Mouse (Mus musculus) MEL (cell line): ENCODE data around the gene Pdcd4. TPM values are rescaled to one million over a fixed set of nuclear protein-coding genes. Genes with fewer than 3 reads are reported as not detected.

ENCODE experiments used
- DNase-seq: peaks from one replicate; pipeline ENCODE4 v3.0.0; 2011; ENCODE audit warnings: low read depth, low spot score
- H3K27ac ChIP-seq: 2 replicates; pipeline ENCODE4 v1.5.1; 2012; ENCODE audit warnings: low read depth, mild to moderate bottlenecking, control low read depth, low read length, moderate library complexity; ENCODE audit not compliant: control insufficient read depth
- H3K27me3 ChIP-seq, 2 experiments: fragments of 150-350 bp in 1 of 2; sonication (generic) in 1 of 2; 2 replicates each; pipeline ENCODE4 v1.6.1; 2012; ENCODE audit warnings: low read length in 2 of 2, mild to moderate bottlenecking in 2 of 2, improper control_type of control experiment in 1 of 2, moderate library complexity in 1 of 2; ENCODE audit not compliant: insufficient read depth in 2 of 2, control insufficient read depth in 1 of 2
- H3K36me3 ChIP-seq, 2 experiments: 2 replicates each; pipeline ENCODE4 v1.6.1; 2012 to 2014; ENCODE audit warnings: low read length in 2 of 2, improper control_type of control experiment in 1 of 2, inconsistent platforms in 1 of 2, mild to moderate bottlenecking in 1 of 2; ENCODE audit not compliant: insufficient read depth in 2 of 2, control insufficient read depth in 1 of 2
- H3K4me1 ChIP-seq, 2 experiments: fragments of 150-350 bp in 1 of 2; sonication (generic) in 1 of 2; 2 replicates each; pipeline ENCODE4 v1.6.1; 2012; ENCODE audit warnings: low read length in 2 of 2, improper control_type of control experiment in 1 of 2, mild to moderate bottlenecking in 1 of 2; ENCODE audit not compliant: insufficient read depth in 2 of 2, control insufficient read depth in 1 of 2
- H3K4me3 ChIP-seq, 2 experiments: fragments of 150-350 bp in 1 of 2; sonication (generic) in 1 of 2; 2 replicates each; pipeline ENCODE4 v1.5.1; 2012; ENCODE audit warnings: low read depth in 2 of 2, low read length in 2 of 2, mild to moderate bottlenecking in 2 of 2, moderate library complexity in 2 of 2, control low read depth in 1 of 2, improper control_type of control experiment in 1 of 2; ENCODE audit not compliant: control insufficient read depth in 1 of 2, insufficient read depth in 1 of 2
- H3K79me2 ChIP-seq: 2 replicates; pipeline ENCODE4 v1.6.1; 2012; ENCODE audit warnings: mild to moderate bottlenecking, low read length, moderate library complexity; ENCODE audit not compliant: control insufficient read depth, poor library complexity, insufficient read depth
- H3K9ac ChIP-seq: 2 replicates; pipeline ENCODE4 v1.6.1; 2012; ENCODE audit warnings: low read depth, mild to moderate bottlenecking, control low read depth, low read length, moderate library complexity; ENCODE audit not compliant: control insufficient read depth, poor library complexity, severe bottlenecking
- H3K9me3 ChIP-seq: fragments of 150-350 bp; sonication (generic); replicated peaks from 2 replicates; pipeline ENCODE4 v1.6.1; 2012; ENCODE audit warnings: mild to moderate bottlenecking, low read length, improper control_type of control experiment, moderate library complexity; ENCODE audit not compliant: insufficient read depth
- BHLHE40 ChIP-seq: IDR thresholded peaks from 2 replicates; pipeline ENCODE4 v1.6.1; 2012; ENCODE audit warnings: low read depth, mild to moderate bottlenecking, inconsistent platforms, low read length, improper control_type of control experiment, borderline replicate concordance
- CTCF ChIP-seq, 3 experiments: IDR thresholded peaks in 2 of 3; conservative IDR thresholded peaks in 1 of 3; 2 replicates each; pipeline ENCODE4 v1.5.1; 2011 to 2012; ENCODE audit warnings: low read length in 3 of 3, low read depth in 2 of 3, mild to moderate bottlenecking in 2 of 3, improper control_type of control experiment in 1 of 3, inconsistent platforms in 1 of 3, mixed read lengths in 1 of 3, moderate library complexity in 1 of 3; ENCODE audit not compliant: control insufficient read depth in 1 of 3, insufficient read depth in 1 of 3, poor library complexity in 1 of 3, severe bottlenecking in 1 of 3
- E2F4 ChIP-seq: IDR thresholded peaks from 2 replicates; pipeline ENCODE4 v1.6.1; 2011; ENCODE audit warnings: low read depth, low read length, improper control_type of control experiment, borderline replicate concordance
- ELF1 ChIP-seq: IDR thresholded peaks from 2 replicates; pipeline ENCODE4 v1.6.1; 2014; ENCODE audit warnings: low read depth, mild to moderate bottlenecking, inconsistent platforms, low read length, improper control_type of control experiment, moderate library complexity
- ETS1 ChIP-seq: IDR thresholded peaks from 2 replicates; pipeline ENCODE4 v1.6.1; 2012; ENCODE audit warnings: low read depth, mild to moderate bottlenecking, inconsistent platforms, low read length, improper control_type of control experiment, moderate library complexity
- GABPA ChIP-seq: IDR thresholded peaks from 2 replicates; pipeline ENCODE4 v1.6.1; 2012; ENCODE audit warnings: low read depth, mild to moderate bottlenecking, inconsistent platforms, low read length, improper control_type of control experiment, moderate library complexity
- JUND ChIP-seq: IDR thresholded peaks from 2 replicates; pipeline ENCODE4 v1.6.1; 2011; ENCODE audit warnings: low read depth, mild to moderate bottlenecking, improper control_type of control experiment, low read length
- MAZ ChIP-seq: IDR thresholded peaks from 2 replicates; pipeline ENCODE4 v1.6.1; 2012; ENCODE audit warnings: low read depth, mild to moderate bottlenecking, inconsistent platforms, low read length, improper control_type of control experiment
- MXI1 ChIP-seq: IDR thresholded peaks from 2 replicates; pipeline ENCODE4 v1.6.1; 2011; ENCODE audit warnings: mild to moderate bottlenecking, low read depth, low read length, improper control_type of control experiment
- NRF1 ChIP-seq: IDR thresholded peaks from 2 replicates; pipeline ENCODE4 v1.6.1; 2014; ENCODE audit warnings: low read depth, mild to moderate bottlenecking, inconsistent platforms, low read length, improper control_type of control experiment, moderate library complexity; ENCODE audit not compliant: poor library complexity, insufficient read depth, severe bottlenecking
- POLR2AphosphoS2 ChIP-seq: IDR thresholded peaks from 2 replicates; pipeline ENCODE4 v1.6.1; 2011; ENCODE audit warnings: low read length, improper control_type of control experiment
- POLR2AphosphoS5 ChIP-seq: IDR thresholded peaks from 2 replicates; pipeline ENCODE4 v1.6.1; 2012; ENCODE audit warnings: low read depth, borderline replicate concordance, mild to moderate bottlenecking, inconsistent platforms, low read length, moderate library complexity, mixed read lengths
- RCOR1 ChIP-seq: IDR thresholded peaks from 2 replicates; pipeline ENCODE4 v1.6.1; 2012; ENCODE audit warnings: low read depth, mild to moderate bottlenecking, inconsistent platforms, low read length, improper control_type of control experiment
- USF1 ChIP-seq: IDR thresholded peaks from 2 replicates; pipeline ENCODE4 v1.6.1; 2014; ENCODE audit warnings: low read depth, mild to moderate bottlenecking, inconsistent platforms, low read length, improper control_type of control experiment, moderate library complexity
- USF2 ChIP-seq, 2 experiments: IDR thresholded peaks; 2 replicates each; pipeline ENCODE4 v1.6.1; 2011 to 2012; ENCODE audit warnings: improper control_type of control experiment in 2 of 2, low read length in 2 of 2, borderline replicate concordance in 1 of 2, inconsistent platforms in 1 of 2, low read depth in 1 of 2, mild to moderate bottlenecking in 1 of 2; ENCODE audit not compliant: insufficient read depth in 1 of 2
- ZC3H11A ChIP-seq: IDR thresholded peaks from 2 replicates; pipeline ENCODE4 v1.6.1; 2012; ENCODE audit warnings: low read depth, mild to moderate bottlenecking, inconsistent platforms, low read length, improper control_type of control experiment
- polyA plus RNA-seq, 2 experiments: library from polyadenylated mRNA; stranded (reverse) in 1 of 2; unstranded in 1 of 2; fragments of >175 nt in 1 of 2; fragments of >200 nt in 1 of 2; gene quantifications; 2 replicates each; pipeline versions ENCODE4 v1.2.1 to v1.2.4; 2012; ENCODE audit warnings: low replicate concordance in 2 of 2, low read depth in 1 of 2; ENCODE audit not compliant: insufficient read length in 2 of 2, insufficient read depth in 1 of 2, missing spikeins in 1 of 2
- total RNA-seq: library from RNA; depleted of rRNA; stranded (reverse); fragments of 300-350 nt; gene quantifications from 2 replicates; pipeline ENCODE4 v1.2.3, GENCODE M21; 2012

Gene Pdcd4
- total and polyA plus RNA-seq, 3 experiments, result 30.0 to 37.6 TPM; not detected in 1

- no peaks in the 10 kb centered on the region for H3K27me3 ChIP-seq
- DNase-seq, result no peak
- H3K4me1 ChIP-seq, result peaks cover 4 to 15% of the 10 kb centered on the region in 2 experiments
Observed at GRCm38 (mm10) chr19:53871502-53871901, 20.5 kb upstream of the Pdcd4 start.

GRCm38 (mm10) chr19:53872994-53873713 lies 18.9 kb upstream of the Pdcd4 start:
- DNase-seq, result no peak
- Histone ChIP-seq H3K36me3 (peaks cover 0 to 12% of the 10 kb centered on the region in 2 experiments; a peak in 2 of 4 replicates), H3K9me3 (no peaks in the 10 kb centered on the region), H3K4me1 (peaks cover 9 to 15% of the 10 kb centered on the region in 2 experiments), H3K27me3 (no peaks in the 10 kb centered on the region), H3K9ac (no peak overlapping the region), H3K4me3 (no peak overlapping the region), H3K79me2 (no peaks in the 10 kb centered on the region), H3K27ac (no peak overlapping the region)
- TF ChIP-seq POLR2AphosphoS5 (no peak), GABPA (no peak), POLR2AphosphoS2 (no peak), USF2 (IDR thresholded peaks at IDR 0.05; ENCODE audit: borderline replicate concordance in 1 of 2, insufficient read depth in 1 of 2, low read depth in 1 of 2, low read length in 2 of 2) (no peak), ETS1 (no peak), JUND (no peak), BHLHE40 (no peak), ELF1 (no peak)

More at GRCm38 (mm10) chr19:53871502-53871901, 20.5 kb upstream of the Pdcd4 start:
- peaks cover 0 to 12% of the 10 kb centered on the region in 2 experiments; a peak in 2 of 4 replicates for H3K36me3 ChIP-seq
- H3K79me2 ChIP-seq, result no peaks in the 10 kb centered on the region
- H3K9me3 ChIP-seq, result no peaks in the 10 kb centered on the region
- no peak overlapping the region for H3K4me3 ChIP-seq
- no peak overlapping the region for H3K9ac ChIP-seq
- no peak overlapping the region for H3K27ac ChIP-seq
- TF ChIP-seq RCOR1 (no peak), CTCF (IDR thresholded peaks at IDR 0.05 in 2 of 3, conservative IDR thresholded peaks at IDR 0.05 in 1 of 3; ENCODE audit: control insufficient read depth in 1 of 3, insufficient read depth in 1 of 3, low read depth in 2 of 3, low read length in 3 of 3, poor library complexity in 1 of 3, severe bottlenecking in 1 of 3) (no peak), MAZ (no peak), USF1 (no peak), ELF1 (no peak), ZC3H11A (no peak), GABPA (no peak), E2F4 (no peak), NRF1 (no peak), MXI1 (no peak)
